In the genomic region with DNA sequence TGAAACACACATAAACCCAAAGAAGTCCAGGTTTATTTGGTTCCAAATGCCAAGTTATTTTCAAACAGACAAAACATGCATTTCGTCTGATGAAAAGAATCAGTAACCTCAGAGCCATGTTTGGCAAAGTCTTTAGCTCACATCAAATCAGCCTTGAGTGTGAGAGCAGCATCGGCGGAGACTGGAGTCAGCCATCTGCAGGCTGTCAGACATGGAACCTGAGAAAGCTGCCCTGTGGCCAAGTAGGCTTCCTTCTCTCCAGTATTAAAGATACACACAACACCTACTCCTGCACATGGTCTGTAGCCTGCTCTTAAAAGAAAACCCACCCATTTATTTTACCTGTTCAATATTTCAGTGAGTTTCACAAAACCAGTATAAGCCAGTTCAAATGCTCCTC, we compare ENCODE assay signal across 12 mouse cellular contexts.
"Had no signal": no experiment of that assay in that cellular context is flagged by ENCODE, and none has a peak within 500 bp of the region (broad histone marks: within the 10 kb centered on the region; RNA-seq: fewer than 3 reads in every experiment).

No protein-coding gene starts in this region.

- H3K4me3 ChIP-seq: left cerebral cortex, adult 2 months; liver, embryonic 13.5 days had no signal

- DNase-seq: kidney, adult 9 months; kidney, postnatal 14 days; kidney, postnatal 4 days; liver, embryonic 13.5 days; lung, adult 2 months; lung, postnatal 14 days; lung, postnatal 4 days; midbrain, embryonic 14.5 days; thymus, adult 18-20 months; thymus, postnatal 36 days had no signal

- H3K27ac ChIP-seq: left cerebral cortex, adult 2 months; liver, embryonic 13.5 days; stomach, postnatal 0 days had no signal
